Mouse (Mus musculus): Measurements from ENCODE around the gene Tmem178. TPM values are rescaled to one million over a fixed set of nuclear protein-coding genes. Genes with fewer than 3 reads are reported as not detected.

The Tmem178 gene
- 100 to 1,000 TPM; 108 to 141 TPM for total RNA-seq (2021)
- long read RNA-seq, experiment 1, transcript Tmem178-201 (4 exons, 1,696 nt), result major isoform, 62 of 74 reads
- long read RNA-seq, experiment 1, partial matches to known transcripts, result 0 of 74 reads
- long read RNA-seq, experiment 1, other reads (novel, unspliced or antisense), result 12 of 74 reads
- long read RNA-seq, experiment 2, transcript Tmem178-201 (4 exons, 1,696 nt), result major isoform, 53 of 58 reads
- long read RNA-seq, experiment 2, partial matches to known transcripts, result 2 of 58 reads
- long read RNA-seq, experiment 2, other reads (novel, unspliced or antisense), result 3 of 58 reads

DNA sequence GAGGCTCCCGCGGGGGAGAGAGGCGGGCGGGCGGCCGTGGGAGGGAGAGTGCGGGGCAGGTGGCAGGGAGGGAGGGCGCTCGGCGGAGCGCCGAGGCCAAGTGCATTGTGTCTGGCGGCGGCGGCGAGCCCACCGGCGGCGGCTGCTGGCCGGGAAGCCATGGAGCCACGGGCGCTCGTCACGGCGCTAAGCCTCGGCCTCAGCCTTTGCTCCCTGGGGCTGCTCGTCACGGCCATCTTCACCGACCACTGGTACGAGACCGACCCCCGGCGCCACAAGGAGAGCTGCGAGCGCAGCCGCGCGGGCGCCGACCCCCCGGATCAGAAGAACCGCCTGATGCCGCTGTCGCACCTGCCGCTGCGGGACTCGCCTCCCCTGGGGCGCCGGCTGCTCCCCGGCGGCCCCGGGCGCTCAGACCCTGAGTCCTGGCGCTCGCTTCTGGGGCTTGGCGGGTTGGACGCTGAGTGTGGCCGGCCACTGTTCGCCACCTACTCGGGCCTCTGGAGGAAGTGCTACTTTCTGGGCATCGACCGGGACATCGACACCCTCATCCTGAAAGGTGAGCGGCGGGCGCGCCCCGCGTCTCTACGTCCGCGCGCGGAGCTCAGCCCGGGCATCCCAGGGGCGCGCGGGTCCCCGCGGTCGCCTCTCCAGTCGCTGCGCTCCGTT is at the start of gene Tmem178:
TSS of gene Tmem178 (plus strand) at position 103 of the 669 bp plus-strand sequence.
- peak; percentile 37 to 39 for DNase-seq (ENCODE audit: extremely low spot score in 1 of 2, low spot score in 2 of 2)
- peak within 1 kb of the TSS; percentile 97 for H3K27ac ChIP-seq
- intact Hi-C loops (cut with DNase I), result loop anchor here (5.0 kb wide), 3 partner anchors 97 to 232 kb away; partner anchors contain the start of gene Map4k3
- TF ChIP-seq CTCF (IDR thresholded peaks at IDR 0.05), result no peak
- peak within 1 kb of the TSS; percentile 86 for H3K4me3 ChIP-seq

DNA sequence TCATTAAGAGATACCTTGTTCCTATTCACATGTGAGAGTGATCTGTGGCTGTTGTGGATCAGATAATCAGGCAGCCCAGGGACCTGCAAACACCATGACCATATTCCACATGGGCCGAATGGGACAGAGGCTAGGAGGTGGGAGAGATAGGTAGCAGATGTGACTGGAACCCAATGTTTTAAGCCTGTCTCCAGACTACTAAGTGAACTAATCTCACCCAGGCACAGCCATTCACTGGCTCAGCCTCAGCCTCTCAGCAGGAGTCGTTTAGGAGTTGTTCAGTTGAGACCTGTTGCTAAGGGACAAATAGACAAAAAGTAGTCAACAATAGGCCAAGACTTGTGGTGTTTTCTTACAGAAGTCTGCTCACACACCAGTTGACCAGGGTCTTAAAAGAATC is 48.0 kb upstream of the Tmem178 start:
- Histone ChIP-seq H3K27ac (no peak overlapping the region), H3K4me3 (no peak overlapping the region)
- intact Hi-C loops (cut with DNase I), result no loop called here
- no peak for TF ChIP-seq CTCF (IDR thresholded peaks at IDR 0.05)
- DNase-seq (ENCODE audit: extremely low spot score in 1 of 2, low spot score in 2 of 2), result no peak

DNA sequence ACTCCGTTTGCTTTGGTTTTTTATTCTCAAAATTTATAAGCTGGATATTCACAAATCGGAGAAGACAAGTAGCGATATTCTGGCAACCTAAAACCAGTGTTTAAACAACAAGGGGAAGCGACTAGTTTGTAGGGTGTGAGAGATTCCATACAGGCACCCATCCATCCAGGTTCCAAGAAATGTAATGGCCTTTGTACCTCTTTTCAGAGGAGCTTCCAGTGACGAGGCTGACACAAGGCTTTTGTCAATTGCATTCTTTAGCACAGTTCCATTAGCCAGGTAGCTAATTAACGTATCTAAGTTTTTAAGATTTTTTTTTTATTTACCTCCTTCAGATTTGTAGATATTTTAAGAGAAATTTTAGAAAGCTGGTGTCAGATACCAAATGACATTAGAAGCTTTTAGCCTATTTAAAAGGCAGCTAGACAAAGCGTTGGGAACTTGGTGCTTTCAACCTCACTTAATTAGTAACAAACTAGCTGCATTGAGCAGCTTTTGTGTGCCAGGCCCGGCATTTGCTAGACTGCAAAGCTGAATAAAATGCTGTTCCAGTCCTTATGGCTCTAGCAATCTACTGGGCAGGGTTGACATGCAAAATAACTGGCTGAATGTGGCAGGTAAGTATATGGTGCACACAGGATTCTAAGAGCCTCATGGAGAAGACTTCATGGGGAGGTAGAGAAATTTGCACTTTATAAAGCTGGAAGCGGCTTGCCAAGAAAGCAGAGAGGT is 46.6 kb upstream of the Tmem178 start:
- Histone ChIP-seq H3K4me3 (no peak overlapping the region), H3K27ac (no peak overlapping the region)
- intact Hi-C loops (cut with DNase I), result no loop called here
- no peak for TF ChIP-seq CTCF (IDR thresholded peaks at IDR 0.05)
- no peak for DNase-seq (ENCODE audit: extremely low spot score in 1 of 2, low spot score in 2 of 2)

DNA sequence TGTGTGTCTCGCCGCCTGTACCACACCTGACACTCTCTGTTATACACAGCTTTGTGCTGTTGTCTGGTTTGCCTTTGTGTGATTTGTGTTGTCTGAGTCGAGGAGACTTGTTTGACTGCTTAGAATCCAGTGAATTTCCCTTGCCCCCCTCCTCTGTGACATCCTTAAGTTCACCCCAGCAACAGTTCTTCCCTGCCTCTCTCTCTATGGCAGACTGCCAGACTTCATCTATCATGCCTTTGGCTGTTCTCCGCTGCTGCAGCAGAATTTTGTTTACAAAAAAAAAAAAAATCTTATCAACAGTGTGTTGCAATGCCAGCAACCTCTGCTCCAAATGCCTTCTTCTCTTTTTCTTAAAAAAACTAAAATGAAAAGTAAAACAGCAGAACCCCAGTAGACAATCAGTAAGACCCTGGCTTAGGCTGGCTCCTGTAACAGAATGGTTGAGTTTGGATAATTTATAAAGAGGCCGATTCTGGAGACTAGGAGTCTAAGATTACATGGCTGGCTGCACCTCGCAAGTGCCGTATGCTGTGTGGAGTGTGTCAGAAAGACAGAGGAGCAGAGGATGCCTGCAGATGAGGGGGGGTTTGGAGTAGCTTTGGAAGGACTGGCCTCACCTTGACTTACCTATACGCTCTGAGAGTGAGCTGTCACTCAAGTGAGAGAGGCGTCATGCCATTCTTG is 44.8 kb upstream of the Tmem178 start:
- TF ChIP-seq CTCF (IDR thresholded peaks at IDR 0.05), result no peak
- H3K4me3 ChIP-seq, result no peak overlapping the region
- no peak overlapping the region for H3K27ac ChIP-seq
- intact Hi-C loops (cut with DNase I), result no loop called here
- DNase-seq (ENCODE audit: extremely low spot score in 1 of 2, low spot score in 2 of 2), result no peak

DNA sequence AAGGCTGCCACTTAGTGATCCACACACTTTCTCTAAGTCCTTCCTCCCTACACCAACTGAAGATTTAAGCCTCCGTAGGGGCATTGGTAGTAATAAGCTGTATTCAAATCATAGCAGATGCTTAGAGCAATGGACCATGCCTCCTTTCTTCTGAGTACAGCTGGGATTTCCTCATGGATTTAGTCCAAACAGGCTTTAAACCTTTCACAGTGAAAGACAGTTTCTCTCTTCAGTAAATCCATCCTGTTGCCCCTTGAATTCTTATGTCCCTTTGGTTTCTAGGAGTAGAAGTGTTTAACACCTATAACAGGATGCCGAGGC is 44.3 kb upstream of the Tmem178 start:
- intact Hi-C loops (cut with DNase I), result no loop called here
- no peak for TF ChIP-seq CTCF (IDR thresholded peaks at IDR 0.05)
- H3K4me3 ChIP-seq, result no peak overlapping the region
- DNase-seq (ENCODE audit: extremely low spot score in 1 of 2, low spot score in 2 of 2), result no peak
- H3K27ac ChIP-seq, result no peak overlapping the region

DNA sequence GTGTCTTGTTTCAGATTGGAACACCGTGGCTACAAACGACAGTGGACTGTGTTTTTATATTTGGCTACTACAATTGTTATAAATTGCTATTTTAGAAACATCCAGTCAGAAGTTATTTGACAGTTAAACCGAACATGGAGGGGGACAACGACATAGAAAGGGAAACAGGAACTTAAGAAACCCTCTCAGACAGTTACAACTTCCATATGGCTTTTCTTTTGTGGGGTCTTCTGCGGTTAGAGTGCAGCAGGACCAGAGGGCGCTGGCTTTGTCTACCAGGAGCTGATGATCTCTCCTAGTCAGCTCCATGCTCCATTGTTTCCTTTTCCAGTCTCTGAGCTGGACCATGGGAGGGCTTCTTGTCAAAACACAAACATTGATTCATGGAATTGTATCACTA is 42.5 kb upstream of the Tmem178 start:
- intact Hi-C loops (cut with DNase I), result no loop called here
- DNase-seq (ENCODE audit: extremely low spot score in 1 of 2, low spot score in 2 of 2), result no peak
- Histone ChIP-seq H3K27ac (no peak overlapping the region), H3K4me3 (no peak overlapping the region)
- TF ChIP-seq CTCF (IDR thresholded peaks at IDR 0.05), result no peak

DNA sequence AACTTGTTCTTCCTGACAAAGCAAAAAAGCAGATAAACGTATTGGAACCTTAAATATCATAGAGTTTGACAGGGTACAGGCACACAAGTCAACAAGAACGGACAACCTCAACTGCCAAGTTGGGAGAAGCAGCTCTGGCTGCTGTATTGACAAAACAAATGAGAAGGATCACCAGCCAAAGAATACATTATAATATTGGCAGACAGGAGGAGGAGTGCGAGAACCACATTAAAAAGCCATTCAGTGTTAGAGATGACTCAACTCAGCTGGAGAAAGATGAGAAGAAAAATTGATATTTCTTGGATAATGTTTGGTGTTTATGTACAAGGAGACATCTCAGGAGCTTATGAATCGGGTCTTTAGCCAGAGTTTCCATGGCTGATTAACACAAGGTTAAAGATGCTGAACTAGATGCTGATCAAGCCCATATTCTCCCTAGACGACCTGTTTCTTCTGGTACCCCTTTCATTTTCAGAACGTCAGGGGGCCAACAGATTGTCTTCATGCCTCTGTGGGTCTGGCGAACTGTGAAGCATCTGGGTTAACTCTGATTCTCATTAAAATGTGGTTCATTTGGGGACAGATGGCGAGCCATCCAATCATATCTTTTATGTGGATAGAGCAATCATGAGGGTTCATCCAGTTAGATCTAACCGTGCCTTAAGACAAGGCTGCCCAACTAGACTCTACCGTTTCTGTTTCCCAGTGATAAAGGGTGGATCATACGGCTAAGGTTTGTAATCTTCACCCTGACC is 41.1 kb upstream of the Tmem178 start:
- intact Hi-C loops (cut with DNase I), result no loop called here
- DNase-seq (ENCODE audit: extremely low spot score in 1 of 2, low spot score in 2 of 2), result no peak
- no peak overlapping the region for H3K4me3 ChIP-seq
- H3K27ac ChIP-seq, result no peak overlapping the region
- TF ChIP-seq CTCF (IDR thresholded peaks at IDR 0.05), result no peak

DNA sequence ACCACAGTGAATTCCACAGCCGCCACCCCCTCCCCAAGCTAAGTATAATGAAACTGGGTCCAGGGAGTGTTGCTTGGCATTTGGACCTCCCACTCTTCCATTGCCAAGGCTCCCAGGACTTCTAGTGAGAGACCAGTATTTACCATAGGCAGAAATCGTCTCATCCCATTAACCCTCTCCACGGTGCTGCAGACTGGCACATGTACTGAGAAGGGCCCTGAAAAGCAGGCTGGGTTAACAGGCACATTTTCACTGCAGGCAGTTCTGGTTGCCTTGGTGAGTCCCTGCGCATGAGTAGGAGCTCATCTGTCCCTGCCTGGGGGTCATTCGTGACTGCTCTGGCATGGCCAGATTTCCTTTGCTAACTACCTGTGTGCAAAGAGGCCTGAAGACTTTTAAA is 40.4 kb upstream of the Tmem178 start:
- TF ChIP-seq CTCF (IDR thresholded peaks at IDR 0.05), result no peak
- no peak overlapping the region for H3K4me3 ChIP-seq
- intact Hi-C loops (cut with DNase I), result no loop called here
- no peak overlapping the region for H3K27ac ChIP-seq
- DNase-seq (ENCODE audit: extremely low spot score in 1 of 2, low spot score in 2 of 2), result no peak

DNA sequence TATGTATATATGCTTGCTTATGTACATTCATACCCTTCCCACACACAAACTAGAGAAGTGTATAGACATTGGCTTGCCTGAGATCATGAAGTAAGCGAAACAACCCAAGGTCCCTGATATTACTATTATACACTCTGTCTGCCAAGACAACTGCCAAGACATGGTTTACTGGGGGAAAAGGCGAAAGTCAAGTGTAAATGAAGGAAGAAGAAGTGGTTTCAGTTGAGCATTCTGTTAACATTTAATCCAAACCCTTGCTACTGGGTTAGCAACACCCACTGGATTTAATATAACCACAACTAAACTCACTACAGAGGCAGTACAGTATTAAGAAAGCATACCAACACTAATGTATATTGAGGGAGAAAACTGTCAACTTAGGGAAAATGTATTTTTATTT is 28.8 kb upstream of the Tmem178 start:
- H3K4me3 ChIP-seq, result no peak overlapping the region
- no peak for DNase-seq (ENCODE audit: extremely low spot score in 1 of 2, low spot score in 2 of 2)
- intact Hi-C loops (cut with DNase I), result no loop called here
- H3K27ac ChIP-seq, result no peak overlapping the region
- no peak for TF ChIP-seq CTCF (IDR thresholded peaks at IDR 0.05)

DNA sequence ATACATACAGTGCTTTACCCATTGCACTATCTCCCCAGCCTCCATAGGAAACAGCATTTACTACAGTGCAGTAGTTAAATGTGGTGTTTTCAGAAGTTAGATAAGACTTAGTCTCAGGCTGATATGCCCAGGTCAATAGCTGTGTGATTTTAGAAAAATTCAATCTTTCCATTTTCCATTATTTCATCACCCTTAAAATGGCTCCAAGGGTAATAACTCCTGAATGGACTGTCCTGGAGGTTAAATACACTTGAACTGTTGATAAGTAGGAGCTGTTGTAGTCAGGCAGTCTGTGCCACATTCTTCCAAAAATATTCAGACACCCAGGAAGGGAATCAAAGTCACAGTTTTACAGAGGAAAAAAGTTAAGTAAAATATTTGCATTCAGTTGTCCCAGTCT is 25.2 kb upstream of the Tmem178 start:
- H3K27ac ChIP-seq, result no peak overlapping the region
- DNase-seq (ENCODE audit: extremely low spot score in 1 of 2, low spot score in 2 of 2), result no peak
- TF ChIP-seq CTCF (IDR thresholded peaks at IDR 0.05), result no peak
- intact Hi-C loops (cut with DNase I), result no loop called here
- H3K4me3 ChIP-seq, result no peak overlapping the region
